In genomic region chr13:41643798-41644197, GRCm38 (mm10) we compare ENCODE assay signal across 8 mouse cellular contexts. TPM values are rescaled to one million over a fixed set of nuclear protein-coding genes. Genes with fewer than 3 reads are reported as not detected.
DNase-seq lines count a peak whose midpoint lies in the region; ATAC-seq lines count a peak whose summit lies in the region.
"Had no signal": no experiment of that assay in that cellular context is flagged by ENCODE, and none has a peak within 500 bp of the region (broad histone marks: within the 10 kb centered on the region; RNA-seq: fewer than 3 reads in every experiment).

No protein-coding gene starts in this region.

- no peak overlapping the region for H3K4me3 ChIP-seq in heart, embryonic 11.5 days (ENCODE audit: low read depth, low read length)

- H3K9me3 ChIP-seq in heart, embryonic 11.5 days (replicated peaks; ENCODE audit: control insufficient read depth, low read length) = no peaks in the 10 kb centered on the region

- peak overlapping the region; percentile 7; the same call in 1 of the 2 replicates for H3K9ac ChIP-seq in heart, embryonic 11.5 days (ENCODE audit: low read depth, low read length)

- ATAC-seq in heart, embryonic 11.5 days (replicated peaks; ENCODE audit: insufficient number of reproducible peaks, low FRiP score, low TSS enrichment) = peak; percentile 77; the same call in 1 of the 2 replicates
- ATAC-seq: activated CD4-positive, CD25-positive, alpha-beta regulatory T cell, adult 4 months had no signal

- 37% methylated on average over 7 of the region's 7 CpGs for WGBS in heart, embryonic 11.5 days (ENCODE audit: insufficient replicate concordance)

- H3K36me3 ChIP-seq in heart, embryonic 11.5 days (ENCODE audit: control insufficient read depth, insufficient read depth, low read length) = no peaks in the 10 kb centered on the region

- H3K27ac ChIP-seq in heart, embryonic 11.5 days (ENCODE audit: low read depth, low read length) = peak overlapping the region; percentile 96

- no peaks in the 10 kb centered on the region for H3K27me3 ChIP-seq in heart, embryonic 11.5 days (ENCODE audit: control insufficient read depth, insufficient read depth, low read length)

- peaks cover 24% of the 10 kb centered on the region for H3K4me1 ChIP-seq in heart, embryonic 11.5 days (ENCODE audit: control insufficient read depth, insufficient read depth, low read length)

- H3K4me2 ChIP-seq in heart, embryonic 11.5 days = 0 out of 2 replicates have a peak overlapping the region, but pooled peaks have one; percentile 14

- peak; percentile 6 for DNase-seq in ovary, adult 18-20 months (ENCODE audit: low spot score)
- no peak for DNase-seq in ovary, postnatal 14 days (ENCODE audit: low spot score)
- peak; percentile 69 to 81 for DNase-seq in kidney, postnatal 36 days
- DNase-seq in frontal cortex, postnatal 14 days (ENCODE audit: low spot score in 2 of 2) = no peak
- no peak for DNase-seq in spleen, postnatal 36 days (ENCODE audit: low spot score in 2 of 2)
- DNase-seq in testis, postnatal 14 days (ENCODE audit: low spot score) = no peak

RNA-seq across cellular contexts. Expression of gene Tmem170b, which starts 38.1 kb away (rescaled TPM):
- 17.6 and 20.3 TPM in 2 replicates for polyA plus RNA-seq in heart, embryonic 11.5 days (2014; fragmentation: Nextera tagmentation; extraction: Ambion mirVana)

Comparison
In these comparisons a context has a peak if more than half of its experiments do, and no peak if none do; other contexts are left out.
1. DNase-seq: peak in ovary, adult 18-20 months (single experiment) and kidney, postnatal 36 days (2 of 2); none in ovary, postnatal 14 days (single experiment), frontal cortex, postnatal 14 days (0 of 2), spleen, postnatal 36 days (0 of 2) and testis, postnatal 14 days (single experiment).